Mouse (Mus musculus): ENCODE data around the gene Hoxc9. TPM values are rescaled to one million over a fixed set of nuclear protein-coding genes. Genes with fewer than 3 reads are reported as not detected.
A peak's percentile ranks its signal among the peaks of the same experiment; 100 is the strongest.

The Hoxc9 gene
- polyA plus RNA-seq, 1 experiment from 2014 or later: not detected

DNA sequence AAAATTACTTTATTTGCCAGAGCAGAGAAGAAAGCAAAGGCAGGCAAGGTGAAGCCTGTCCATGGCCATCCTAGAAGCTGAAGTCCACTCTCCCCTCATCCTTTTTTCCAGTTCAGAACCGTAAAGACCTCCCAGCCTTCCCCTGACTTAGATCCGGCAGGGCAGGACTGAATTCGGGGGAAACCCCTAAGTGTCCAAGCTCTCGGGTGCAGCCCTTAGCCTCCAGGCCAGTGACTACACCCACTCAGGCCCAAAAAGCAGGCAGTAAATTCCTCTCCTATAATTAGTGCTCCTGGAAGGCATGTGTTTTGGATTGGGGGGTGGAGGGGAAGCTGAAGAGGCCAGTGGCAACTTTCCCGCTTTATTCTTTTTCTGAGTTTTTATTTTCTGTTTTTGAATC lies 29.6 kb downstream of the Hoxc9 start:
- DNase-seq (ENCODE audit: low spot score) (no peak), ATAC-seq (replicated peaks; ENCODE audit: low FRiP score) (no peak)
- 0% methylated on average over 5 of the region's 5 CpGs for WGBS
- Histone ChIP-seq H3K27me3 (ENCODE audit: control insufficient read depth, insufficient read depth, low read length) (peaks cover 99% of the 10 kb centered on the region), H3K4me2 (ENCODE audit: low read depth, low read length, severe bottlenecking) (no peak overlapping the region), H3K4me1 (replicated peaks; ENCODE audit: control insufficient read depth, insufficient read depth, low read length) (no peaks in the 10 kb centered on the region), H3K9ac (ENCODE audit: low read length) (no peak overlapping the region), H3K27ac (ENCODE audit: low read depth, low read length) (no peak overlapping the region), H3K9me3 (ENCODE audit: control insufficient read depth, low read length) (no peaks in the 10 kb centered on the region), H3K36me3 (ENCODE audit: control insufficient read depth, insufficient read depth, low read length) (no peaks in the 10 kb centered on the region), H3K4me3 (ENCODE audit: low read depth, low read length) (no peak overlapping the region)

DNA sequence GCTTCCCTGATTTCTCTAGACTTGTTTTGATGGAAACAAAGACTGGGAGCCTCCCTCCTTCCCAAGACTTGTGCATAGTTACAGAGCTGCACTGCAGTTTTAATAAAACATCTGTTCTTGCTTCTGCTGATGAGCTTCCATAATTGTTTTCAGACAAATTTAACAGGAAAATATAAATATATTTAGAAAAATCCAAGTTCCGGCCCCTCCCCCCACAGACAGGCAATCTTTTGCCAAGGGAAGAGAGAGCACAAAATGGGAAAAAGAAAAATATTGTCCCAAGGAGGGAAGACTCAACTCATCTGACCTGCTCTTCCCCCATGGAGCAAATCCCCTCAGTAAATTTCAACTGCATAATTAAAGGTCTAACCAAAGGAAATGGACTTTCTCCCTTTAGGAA lies 30.1 kb downstream of the Hoxc9 start:
- Histone ChIP-seq H3K27ac (ENCODE audit: low read depth, low read length) (no peak overlapping the region), H3K9ac (ENCODE audit: low read length) (no peak overlapping the region), H3K4me2 (ENCODE audit: low read depth, low read length, severe bottlenecking) (no peak overlapping the region), H3K4me3 (ENCODE audit: low read depth, low read length) (no peak overlapping the region), H3K36me3 (ENCODE audit: control insufficient read depth, insufficient read depth, low read length) (no peaks in the 10 kb centered on the region), H3K9me3 (ENCODE audit: control insufficient read depth, low read length) (no peaks in the 10 kb centered on the region), H3K4me1 (replicated peaks; ENCODE audit: control insufficient read depth, insufficient read depth, low read length) (no peaks in the 10 kb centered on the region), H3K27me3 (ENCODE audit: control insufficient read depth, insufficient read depth, low read length) (peaks cover 99% of the 10 kb centered on the region)
- no peak for DNase-seq (ENCODE audit: low spot score)
- WGBS: 32% methylated on average over 1 of the region's 1 CpGs
- no peak for ATAC-seq (replicated peaks; ENCODE audit: low FRiP score)

DNA sequence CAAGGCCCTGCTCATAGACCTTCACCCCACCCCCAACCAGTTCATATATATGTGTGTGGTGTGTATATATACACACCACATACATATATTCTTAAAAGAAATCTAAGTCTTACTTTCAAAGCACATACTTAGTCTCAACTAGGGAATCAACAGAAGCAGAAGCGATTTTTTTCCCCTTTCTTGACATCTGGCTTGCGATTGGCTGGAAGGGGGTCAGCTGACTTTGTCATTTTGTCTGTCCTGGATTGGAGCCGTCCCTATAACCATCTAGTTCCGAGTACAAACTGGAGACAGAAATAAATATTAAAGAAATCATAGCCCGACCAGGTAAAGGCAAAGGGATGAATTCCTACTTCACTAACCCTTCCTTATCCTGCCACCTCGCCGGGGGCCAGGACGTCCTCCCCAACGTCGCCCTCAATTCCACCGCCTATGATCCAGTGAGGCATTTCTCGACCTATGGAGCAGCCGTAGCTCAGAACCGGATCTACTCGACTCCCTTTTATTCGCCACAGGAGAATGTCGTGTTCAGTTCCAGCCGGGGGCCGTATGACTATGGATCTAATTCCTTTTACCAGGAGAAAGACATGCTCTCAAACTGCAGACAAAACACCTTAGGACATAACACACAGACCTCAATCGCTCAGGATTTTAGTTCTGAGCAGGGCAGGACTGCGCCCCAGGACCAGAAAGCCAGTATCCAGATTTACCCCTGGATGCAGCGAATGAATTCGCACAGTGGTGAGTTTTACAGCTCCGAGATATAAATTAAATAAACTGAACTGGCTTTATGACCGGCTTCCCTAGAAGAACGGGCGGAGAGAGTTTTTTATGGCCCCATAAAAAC lies 33.2 kb downstream of the Hoxc9 start:
- Histone ChIP-seq H3K27me3 (ENCODE audit: control insufficient read depth, insufficient read depth, low read length) (peaks cover 99% of the 10 kb centered on the region), H3K36me3 (ENCODE audit: control insufficient read depth, insufficient read depth, low read length) (no peaks in the 10 kb centered on the region), H3K4me1 (replicated peaks; ENCODE audit: control insufficient read depth, insufficient read depth, low read length) (no peaks in the 10 kb centered on the region), H3K9ac (ENCODE audit: low read length) (no peak overlapping the region), H3K27ac (ENCODE audit: low read depth, low read length) (no peak overlapping the region), H3K4me3 (ENCODE audit: low read depth, low read length) (no peak overlapping the region), H3K9me3 (ENCODE audit: control insufficient read depth, low read length) (no peaks in the 10 kb centered on the region), H3K4me2 (ENCODE audit: low read depth, low read length, severe bottlenecking) (no peak overlapping the region)
- ATAC-seq (replicated peaks; ENCODE audit: low FRiP score) (no peak), DNase-seq (ENCODE audit: low spot score) (no peak)
- 1% methylated on average over 27 of the region's 27 CpGs for WGBS

DNA sequence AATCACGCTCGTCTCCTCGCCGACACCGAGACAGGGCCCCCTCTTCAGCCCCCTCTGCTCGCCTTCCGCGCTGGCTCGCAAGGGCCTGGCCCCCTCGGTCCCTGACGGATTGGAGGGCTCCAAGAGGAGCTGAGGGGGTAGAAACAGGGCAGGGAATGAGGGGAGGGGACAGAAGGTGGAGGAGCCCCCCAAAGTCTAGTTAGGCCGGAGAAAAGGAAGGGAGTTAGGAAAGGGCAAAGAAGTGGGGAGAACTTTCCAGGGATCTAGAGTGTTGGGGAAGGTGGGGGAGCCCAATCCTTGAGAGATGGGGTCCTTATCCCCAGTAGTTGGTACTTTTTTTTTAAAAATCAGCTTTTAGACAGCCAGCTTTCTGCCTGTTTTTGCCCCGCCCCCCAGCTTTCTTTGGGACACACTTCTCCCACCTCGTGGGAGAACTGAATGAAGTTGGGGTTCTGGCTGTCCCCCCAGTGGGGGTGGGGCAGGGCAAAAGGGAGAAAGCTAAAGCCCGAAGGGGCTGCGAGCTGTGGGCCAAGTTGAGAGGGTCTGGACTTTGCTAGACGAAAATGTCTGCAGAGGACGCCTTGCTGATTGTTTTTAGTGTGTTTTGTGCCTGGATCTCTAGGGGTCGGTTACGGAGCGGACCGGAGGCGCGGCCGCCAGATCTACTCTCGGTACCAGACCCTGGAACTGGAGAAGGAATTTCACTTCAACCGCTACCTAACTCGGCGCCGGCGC lies 34.0 kb downstream of the Hoxc9 start:
- Histone ChIP-seq H3K9ac (ENCODE audit: low read length) (no peak overlapping the region), H3K36me3 (ENCODE audit: control insufficient read depth, insufficient read depth, low read length) (no peaks in the 10 kb centered on the region), H3K27me3 (ENCODE audit: control insufficient read depth, insufficient read depth, low read length) (peaks cover 99% of the 10 kb centered on the region), H3K9me3 (ENCODE audit: control insufficient read depth, low read length) (no peaks in the 10 kb centered on the region), H3K27ac (ENCODE audit: low read depth, low read length) (no peak overlapping the region), H3K4me1 (replicated peaks; ENCODE audit: control insufficient read depth, insufficient read depth, low read length) (no peaks in the 10 kb centered on the region), H3K4me3 (ENCODE audit: low read depth, low read length) (no peak overlapping the region), H3K4me2 (ENCODE audit: low read depth, low read length, severe bottlenecking) (no peak overlapping the region)
- ATAC-seq (replicated peaks; ENCODE audit: low FRiP score) (no peak), DNase-seq (ENCODE audit: low spot score) (no peak)
- under 1% methylated on average over 31 of the region's 31 CpGs for WGBS

DNA sequence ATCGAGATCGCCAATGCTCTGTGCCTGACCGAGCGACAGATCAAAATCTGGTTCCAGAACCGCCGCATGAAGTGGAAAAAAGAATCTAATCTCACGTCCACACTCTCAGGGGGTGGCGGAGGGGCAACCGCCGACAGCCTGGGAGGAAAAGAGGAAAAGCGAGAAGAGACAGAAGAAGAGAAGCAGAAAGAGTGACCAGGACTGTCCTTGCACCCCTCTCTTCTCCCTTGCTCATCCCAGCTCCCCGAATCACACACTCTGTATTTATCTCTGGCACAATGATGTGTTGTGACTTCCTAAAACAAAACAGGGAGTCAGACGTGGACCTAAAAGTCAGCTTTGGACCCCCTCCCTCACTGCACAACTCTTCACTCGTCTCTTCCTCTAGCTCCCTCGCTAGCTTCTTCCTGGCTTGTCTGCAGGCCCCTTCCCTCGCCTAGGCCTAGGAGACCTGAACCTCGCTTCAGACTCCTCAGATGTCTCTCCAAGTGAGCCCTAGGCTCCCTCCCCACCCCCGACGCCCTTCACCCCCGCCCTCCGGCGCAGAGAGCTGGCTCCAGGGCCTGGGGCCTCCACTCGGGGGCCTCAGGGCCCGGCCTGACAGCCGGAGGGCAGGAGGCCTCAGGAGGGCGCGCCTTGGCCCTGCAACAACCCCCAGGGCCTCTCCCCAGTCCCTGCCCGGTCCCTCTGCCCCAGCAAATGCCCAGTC lies 34.8 kb downstream of the Hoxc9 start:
- H3K27ac ChIP-seq (ENCODE audit: low read depth, low read length): no peak overlapping the region
- peaks cover 99% of the 10 kb centered on the region for H3K27me3 ChIP-seq (ENCODE audit: control insufficient read depth, insufficient read depth, low read length)
- ATAC-seq (replicated peaks; ENCODE audit: low FRiP score): no peak
- H3K9me3 ChIP-seq (ENCODE audit: control insufficient read depth, low read length): no peaks in the 10 kb centered on the region
- no peak overlapping the region for H3K9ac ChIP-seq (ENCODE audit: low read length)
- H3K4me1 ChIP-seq (replicated peaks; ENCODE audit: control insufficient read depth, insufficient read depth, low read length): no peaks in the 10 kb centered on the region
- 2% methylated on average over 28 of the region's 28 CpGs for WGBS
- H3K4me3 ChIP-seq (ENCODE audit: low read depth, low read length): no peak overlapping the region
- no peak overlapping the region for H3K4me2 ChIP-seq (ENCODE audit: low read depth, low read length, severe bottlenecking)
- H3K36me3 ChIP-seq (ENCODE audit: control insufficient read depth, insufficient read depth, low read length): no peaks in the 10 kb centered on the region
- no peak for DNase-seq (ENCODE audit: low spot score)

DNA sequence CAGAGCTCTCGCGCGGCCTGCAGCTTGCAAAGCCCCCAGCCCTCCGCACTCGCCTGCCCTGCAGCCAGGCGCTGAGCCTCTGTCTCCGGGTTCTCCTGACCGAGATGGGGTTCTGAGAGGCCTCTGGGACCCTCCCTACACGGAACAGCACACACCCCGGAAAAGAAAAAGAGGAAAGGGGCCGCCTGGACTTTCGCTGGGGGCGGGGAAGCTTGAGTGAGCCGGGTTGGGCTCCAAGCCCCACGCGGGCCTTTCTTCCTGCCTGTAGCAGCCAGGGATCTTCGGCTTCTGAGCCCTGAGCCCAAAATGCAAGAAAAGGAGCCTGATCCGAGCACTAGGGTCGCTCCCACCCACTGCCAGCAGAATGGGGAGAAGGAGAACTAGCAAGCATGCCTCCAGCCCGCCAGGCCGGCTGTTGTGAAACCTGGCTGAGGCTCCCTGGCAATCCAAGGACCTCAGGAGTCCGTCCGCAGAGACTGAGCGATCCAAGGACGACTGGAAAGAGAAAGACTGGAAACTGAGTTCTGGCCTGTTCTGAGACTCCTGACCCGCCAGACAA lies 35.8 kb downstream of the Hoxc9 start:
- no peak overlapping the region for H3K27ac ChIP-seq (ENCODE audit: low read depth, low read length)
- H3K4me1 ChIP-seq (replicated peaks; ENCODE audit: control insufficient read depth, insufficient read depth, low read length): no peaks in the 10 kb centered on the region
- H3K27me3 ChIP-seq (ENCODE audit: control insufficient read depth, insufficient read depth, low read length): peaks cover 99% of the 10 kb centered on the region
- DNase-seq (ENCODE audit: low spot score) (no peak), ATAC-seq (replicated peaks; ENCODE audit: low FRiP score) (no peak)
- H3K4me2 ChIP-seq (ENCODE audit: low read depth, low read length, severe bottlenecking): no peak overlapping the region
- no peaks in the 10 kb centered on the region for H3K36me3 ChIP-seq (ENCODE audit: control insufficient read depth, insufficient read depth, low read length)
- WGBS: under 1% methylated on average over 26 of the region's 26 CpGs
- H3K4me3 ChIP-seq (ENCODE audit: low read depth, low read length): no peak overlapping the region
- no peaks in the 10 kb centered on the region for H3K9me3 ChIP-seq (ENCODE audit: control insufficient read depth, low read length)
- no peak overlapping the region for H3K9ac ChIP-seq (ENCODE audit: low read length)

DNA sequence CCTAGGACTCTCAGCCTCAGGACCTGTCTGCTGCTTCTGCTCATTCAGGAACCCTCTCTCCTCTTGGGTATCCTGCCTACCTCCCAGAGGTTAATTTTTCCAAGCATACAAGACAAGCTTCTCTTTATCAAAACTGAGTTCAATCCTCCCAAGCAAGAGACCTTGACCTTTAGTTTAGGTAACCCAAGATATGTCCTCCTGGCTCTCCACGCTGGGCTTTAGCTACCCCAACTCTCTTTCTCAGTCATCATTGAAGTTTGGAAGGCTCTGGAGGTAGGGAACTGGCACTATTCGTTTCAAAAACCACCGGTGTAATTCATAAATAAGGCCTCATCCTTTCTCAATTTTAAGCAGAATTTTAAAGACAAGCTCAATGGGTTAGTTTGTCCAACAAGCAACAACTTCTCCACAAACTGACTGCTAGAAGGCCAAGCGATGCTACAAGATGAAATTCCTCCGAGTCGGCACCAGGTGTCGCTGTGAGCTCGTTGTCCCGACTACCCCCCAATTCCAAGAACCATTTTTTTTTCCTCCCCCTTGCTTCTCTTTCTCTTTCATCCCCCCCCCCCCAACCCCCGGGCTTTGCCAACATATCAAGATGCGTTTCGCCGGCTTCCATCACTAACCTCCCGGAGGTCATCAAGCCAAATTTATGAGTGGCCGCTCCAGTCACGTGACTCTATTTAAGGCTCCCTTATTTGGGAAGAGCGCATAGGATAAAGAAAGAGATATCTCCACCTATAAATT lies 37.2 kb downstream of the Hoxc9 start:
- H3K9ac ChIP-seq (ENCODE audit: low read length): no peak overlapping the region
- DNase-seq (ENCODE audit: low spot score) (peak; percentile 75), ATAC-seq (replicated peaks; ENCODE audit: low FRiP score) (no peak)
- no peak overlapping the region for H3K4me2 ChIP-seq (ENCODE audit: low read depth, low read length, severe bottlenecking)
- H3K27me3 ChIP-seq (ENCODE audit: control insufficient read depth, insufficient read depth, low read length): peaks cover 99% of the 10 kb centered on the region
- H3K27ac ChIP-seq (ENCODE audit: low read depth, low read length): no peak overlapping the region
- no peaks in the 10 kb centered on the region for H3K4me1 ChIP-seq (replicated peaks; ENCODE audit: control insufficient read depth, insufficient read depth, low read length)
- H3K9me3 ChIP-seq (ENCODE audit: control insufficient read depth, low read length): no peaks in the 10 kb centered on the region
- 4% methylated on average over 17 of the region's 17 CpGs for WGBS
- H3K4me3 ChIP-seq (ENCODE audit: low read depth, low read length): no peak overlapping the region
- H3K36me3 ChIP-seq (ENCODE audit: control insufficient read depth, insufficient read depth, low read length): no peaks in the 10 kb centered on the region

Measured in forebrain, embryonic 11.5 days (tissue).